Mouse (Mus musculus): ENCODE measurements around the gene Cd5. TPM values are rescaled to one million over a fixed set of nuclear protein-coding genes. Genes with fewer than 3 reads are reported as not detected.

Gene Cd5
- polyA plus RNA-seq, 1 experiment from 2014 or later = not detected

DNA sequence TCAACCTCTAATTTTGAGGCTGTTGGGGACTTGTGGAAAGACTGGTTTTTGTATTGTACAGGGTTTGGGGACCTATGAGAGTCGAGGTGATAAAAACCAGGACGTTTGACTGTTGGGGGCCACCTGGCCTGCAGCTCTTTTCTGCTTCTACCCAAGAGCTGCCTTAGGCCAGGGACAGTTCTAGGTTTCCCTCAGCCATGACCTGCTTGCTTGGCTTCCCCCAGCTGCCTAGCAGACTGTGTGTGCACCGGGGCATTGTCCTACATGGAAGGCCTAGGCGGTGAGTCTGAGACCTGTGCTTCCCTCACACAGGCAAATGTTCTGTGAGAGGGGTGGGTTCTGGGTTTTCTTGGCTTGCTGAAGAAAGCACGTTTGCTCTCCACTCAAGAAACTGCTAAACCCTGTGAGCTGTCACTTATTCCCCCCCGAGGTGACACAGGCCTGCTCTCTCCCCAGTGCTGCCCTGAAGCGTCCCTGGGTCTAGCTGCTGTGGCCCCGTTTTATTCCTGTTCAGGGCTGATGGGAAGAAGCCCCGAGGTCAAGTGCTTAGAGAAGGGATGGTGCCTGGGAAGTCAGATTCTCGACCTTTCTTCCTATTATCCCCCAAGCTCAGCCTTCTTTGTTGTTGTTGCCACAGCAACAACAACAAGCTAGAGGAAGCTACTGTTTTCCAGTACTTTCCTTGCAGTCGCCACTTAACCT, 9.8 kb upstream of the Cd5 start:
- Histone ChIP-seq H3K4me1 (ENCODE audit: control insufficient read depth, insufficient read depth, low read length) (no peaks in the 10 kb centered on the region), H3K27ac (ENCODE audit: low read length) (no peak overlapping the region), H3K36me3 (ENCODE audit: control insufficient read depth, insufficient read depth, low read length) (no peaks in the 10 kb centered on the region), H3K9me3 (ENCODE audit: control insufficient read depth, low read length) (no peaks in the 10 kb centered on the region), H3K4me2 (ENCODE audit: low read depth, low read length) (no peak overlapping the region), H3K9ac (ENCODE audit: low read depth, low read length) (no peak overlapping the region), H3K27me3 (replicated peaks; ENCODE audit: control insufficient read depth, insufficient read depth, low read length) (no peaks in the 10 kb centered on the region), H3K4me3 (ENCODE audit: low read length) (no peak overlapping the region)
- ATAC-seq = no peak
- 68% methylated on average over 11 of the region's 11 CpGs for WGBS

DNA sequence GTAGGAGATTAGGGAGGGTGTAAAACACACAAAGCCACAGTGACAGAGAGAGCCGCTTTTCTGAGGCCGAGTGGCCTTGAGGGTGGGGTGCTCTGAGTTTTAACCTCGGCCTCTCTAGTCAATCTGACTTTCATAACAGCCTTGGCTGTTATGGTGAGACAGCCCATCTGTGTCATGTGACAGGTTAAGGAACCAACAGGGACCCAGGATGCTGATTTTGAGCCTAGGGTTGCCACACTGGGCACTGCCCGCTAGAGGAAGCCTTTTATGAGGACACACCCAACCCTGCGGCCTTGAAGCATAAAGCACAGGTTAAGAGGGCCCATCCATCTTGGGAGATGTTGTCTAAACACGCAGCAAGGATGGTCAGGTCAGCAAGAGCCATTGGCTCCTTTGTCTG, 8.9 kb upstream of the Cd5 start:
- Histone ChIP-seq H3K4me2 (ENCODE audit: low read depth, low read length) (no peak overlapping the region), H3K36me3 (ENCODE audit: control insufficient read depth, insufficient read depth, low read length) (no peaks in the 10 kb centered on the region), H3K9me3 (ENCODE audit: control insufficient read depth, low read length) (no peaks in the 10 kb centered on the region), H3K27me3 (replicated peaks; ENCODE audit: control insufficient read depth, insufficient read depth, low read length) (no peaks in the 10 kb centered on the region), H3K27ac (ENCODE audit: low read length) (no peak overlapping the region), H3K4me1 (ENCODE audit: control insufficient read depth, insufficient read depth, low read length) (no peaks in the 10 kb centered on the region), H3K4me3 (ENCODE audit: low read length) (no peak overlapping the region), H3K9ac (ENCODE audit: low read depth, low read length) (no peak overlapping the region)
- WGBS = 65% methylated on average over 6 of the region's 6 CpGs
- no peak for ATAC-seq

DNA sequence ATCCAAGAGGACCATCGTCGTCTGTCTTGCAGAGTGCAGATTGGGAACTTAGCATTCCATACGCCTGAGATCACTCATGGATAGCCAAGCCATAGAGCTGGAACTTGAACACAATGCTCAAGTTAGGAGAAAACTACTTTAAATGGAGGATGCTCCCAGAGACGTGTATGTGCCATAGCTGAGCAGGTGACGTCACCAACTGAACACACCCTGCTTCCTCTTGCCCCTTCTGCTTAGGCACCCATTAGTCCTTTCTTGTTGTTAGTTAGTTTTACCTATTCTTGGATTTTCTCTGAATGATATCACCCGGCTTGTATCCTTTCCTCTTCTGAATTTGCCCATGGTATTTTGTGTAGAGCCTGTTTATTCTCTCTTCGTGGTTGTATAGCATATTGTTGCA, 8.4 kb upstream of the Cd5 start:
- no peaks in the 10 kb centered on the region for H3K36me3 ChIP-seq (ENCODE audit: control insufficient read depth, insufficient read depth, low read length)
- no peaks in the 10 kb centered on the region for H3K4me1 ChIP-seq (ENCODE audit: control insufficient read depth, insufficient read depth, low read length)

DNA sequence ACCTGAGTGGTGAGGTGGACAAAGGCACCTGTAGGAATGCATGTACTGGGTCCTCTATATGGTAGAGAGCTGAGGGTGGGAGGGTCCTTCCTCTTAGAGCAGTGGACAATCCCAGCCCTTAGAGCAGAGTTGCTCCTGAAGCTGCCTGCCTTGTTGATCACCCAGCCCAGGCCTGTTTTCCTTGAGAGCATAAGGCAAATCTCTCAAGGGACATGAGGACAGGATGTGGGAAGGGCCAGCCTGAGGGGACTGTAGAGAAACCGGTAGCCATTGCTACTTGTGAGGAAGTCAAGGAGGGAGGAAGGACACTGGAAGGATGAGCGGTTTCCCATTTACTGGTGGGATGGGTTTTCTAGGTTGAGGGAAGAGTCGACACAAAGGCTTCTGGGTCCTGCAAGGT, 3.8 kb upstream of the Cd5 start:
- WGBS = 65% methylated on average over 3 of the region's 3 CpGs
- Histone ChIP-seq H3K4me1 (ENCODE audit: control insufficient read depth, insufficient read depth, low read length) (no peaks in the 10 kb centered on the region), H3K27ac (ENCODE audit: low read length) (no peak overlapping the region), H3K9me3 (ENCODE audit: control insufficient read depth, low read length) (no peaks in the 10 kb centered on the region), H3K4me2 (ENCODE audit: low read depth, low read length) (no peak overlapping the region), H3K9ac (ENCODE audit: low read depth, low read length) (no peak overlapping the region), H3K36me3 (ENCODE audit: control insufficient read depth, insufficient read depth, low read length) (no peaks in the 10 kb centered on the region), H3K4me3 (ENCODE audit: low read length) (no peak overlapping the region), H3K27me3 (replicated peaks; ENCODE audit: control insufficient read depth, insufficient read depth, low read length) (no peaks in the 10 kb centered on the region)
- ATAC-seq = no peak

More for the DNA sequence above, 8.4 kb upstream of the Cd5 start:
- Histone ChIP-seq H3K27me3 (replicated peaks; ENCODE audit: control insufficient read depth, insufficient read depth, low read length) (no peaks in the 10 kb centered on the region), H3K27ac (ENCODE audit: low read length) (no peak overlapping the region), H3K4me2 (ENCODE audit: low read depth, low read length) (no peak overlapping the region), H3K9ac (ENCODE audit: low read depth, low read length) (no peak overlapping the region), H3K9me3 (ENCODE audit: control insufficient read depth, low read length) (no peaks in the 10 kb centered on the region), H3K4me3 (ENCODE audit: low read length) (no peak overlapping the region)
- 71% methylated on average over 7 of the region's 7 CpGs for WGBS
- ATAC-seq = no peak

DNA sequence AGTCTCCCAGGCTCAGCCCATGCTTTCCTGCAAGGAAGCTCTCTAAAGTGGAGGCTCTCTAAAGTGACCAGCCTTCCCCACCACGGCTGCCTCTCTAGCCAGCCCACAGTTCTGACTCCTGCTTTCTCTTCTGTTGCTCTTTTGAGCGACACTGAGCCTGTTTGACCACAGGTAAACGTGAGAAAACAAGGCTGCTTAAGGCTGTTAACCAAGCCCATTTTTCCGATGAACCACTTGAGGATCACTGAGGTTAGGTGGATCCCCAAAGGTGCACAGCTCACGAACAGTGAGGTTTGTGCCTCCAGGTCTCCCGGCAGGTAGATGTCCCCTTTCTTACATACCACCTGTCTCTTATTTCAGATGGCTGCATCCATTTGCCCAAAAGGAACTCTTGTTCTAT, 3.3 kb upstream of the Cd5 start:
- no peak overlapping the region for H3K4me3 ChIP-seq (ENCODE audit: low read length)
- WGBS = 78% methylated on average over 6 of the region's 6 CpGs
- no peak for ATAC-seq
- H3K36me3 ChIP-seq (ENCODE audit: control insufficient read depth, insufficient read depth, low read length) = no peaks in the 10 kb centered on the region
- no peaks in the 10 kb centered on the region for H3K4me1 ChIP-seq (ENCODE audit: control insufficient read depth, insufficient read depth, low read length)
- no peak overlapping the region for H3K27ac ChIP-seq (ENCODE audit: low read length)
- H3K4me2 ChIP-seq (ENCODE audit: low read depth, low read length) = no peak overlapping the region
- no peak overlapping the region for H3K9ac ChIP-seq (ENCODE audit: low read depth, low read length)
- H3K9me3 ChIP-seq (ENCODE audit: control insufficient read depth, low read length) = no peaks in the 10 kb centered on the region
- no peaks in the 10 kb centered on the region for H3K27me3 ChIP-seq (replicated peaks; ENCODE audit: control insufficient read depth, insufficient read depth, low read length)

DNA sequence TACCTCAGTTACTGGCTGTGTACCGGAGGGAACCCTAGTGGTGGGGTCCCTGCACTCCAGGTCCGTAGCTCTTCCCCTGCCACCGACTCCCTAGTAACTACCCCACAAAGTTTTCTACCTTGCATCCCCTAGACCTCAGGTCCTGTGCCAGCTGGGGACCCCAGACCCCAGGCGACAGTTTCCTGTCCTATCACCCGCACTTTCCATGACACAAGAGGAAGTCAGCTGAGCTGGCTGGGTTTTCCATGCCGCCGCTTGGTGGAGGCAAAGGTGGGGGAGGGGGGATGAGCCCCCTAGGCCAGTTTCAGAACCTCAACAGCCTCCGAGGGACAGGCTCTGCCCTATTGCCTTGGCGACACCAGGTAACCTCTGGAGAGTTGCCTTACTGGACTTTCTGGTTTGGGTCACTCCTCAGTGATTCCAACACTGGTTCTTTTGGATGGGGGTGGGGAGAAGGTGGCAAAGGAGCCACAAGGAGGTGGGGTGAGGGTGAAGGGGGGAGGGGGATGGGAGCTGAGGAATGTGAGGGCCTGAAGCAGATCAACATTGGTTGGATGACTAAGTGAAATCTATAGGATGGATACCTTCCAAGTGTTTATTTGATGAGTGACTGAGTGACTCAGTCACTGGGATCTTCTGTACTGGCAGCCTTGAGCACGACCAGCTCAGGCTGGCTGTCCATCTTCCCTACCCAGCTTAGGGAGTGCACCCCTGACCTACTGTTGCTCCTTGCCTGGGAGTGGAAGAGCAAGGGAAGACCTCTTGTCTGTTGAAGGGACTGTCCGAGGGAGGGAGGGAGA, 2.0 kb upstream of the Cd5 start:
- Histone ChIP-seq H3K4me1 (ENCODE audit: control insufficient read depth, insufficient read depth, low read length) (no peaks in the 10 kb centered on the region), H3K9me3 (ENCODE audit: control insufficient read depth, low read length) (no peaks in the 10 kb centered on the region), H3K27me3 (replicated peaks; ENCODE audit: control insufficient read depth, insufficient read depth, low read length) (no peaks in the 10 kb centered on the region), H3K9ac (ENCODE audit: low read depth, low read length) (no peak overlapping the region), H3K4me2 (ENCODE audit: low read depth, low read length) (no peak overlapping the region), H3K36me3 (ENCODE audit: control insufficient read depth, insufficient read depth, low read length) (no peaks in the 10 kb centered on the region), H3K4me3 (ENCODE audit: low read length) (no peak overlapping the region), H3K27ac (ENCODE audit: low read length) (no peak overlapping the region)
- no peak for ATAC-seq
- 34% methylated on average over 11 of the region's 11 CpGs for WGBS

DNA sequence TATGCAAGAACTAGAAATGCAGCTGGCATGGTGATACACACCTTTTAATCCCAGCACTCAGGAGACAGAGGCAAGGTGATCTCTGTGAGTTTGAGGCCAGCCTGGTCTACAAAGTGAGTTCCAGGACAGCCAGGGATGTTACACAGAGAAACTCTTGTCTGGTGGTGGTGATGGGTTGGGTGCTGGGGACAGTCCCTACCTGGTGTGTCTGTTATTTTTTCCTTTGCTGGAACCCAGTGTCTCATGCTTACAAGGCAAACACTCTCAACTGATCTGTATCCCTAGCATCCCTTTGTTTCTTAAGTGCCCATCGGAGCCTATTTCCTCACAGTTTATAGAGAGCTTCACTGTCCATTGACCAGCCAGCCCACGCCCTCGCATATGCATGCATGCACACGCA, 1.1 kb upstream of the Cd5 start:
- Histone ChIP-seq H3K4me1 (ENCODE audit: control insufficient read depth, insufficient read depth, low read length) (no peaks in the 10 kb centered on the region), H3K9me3 (ENCODE audit: control insufficient read depth, low read length) (no peaks in the 10 kb centered on the region), H3K9ac (ENCODE audit: low read depth, low read length) (no peak overlapping the region), H3K27me3 (replicated peaks; ENCODE audit: control insufficient read depth, insufficient read depth, low read length) (no peaks in the 10 kb centered on the region), H3K36me3 (ENCODE audit: control insufficient read depth, insufficient read depth, low read length) (no peaks in the 10 kb centered on the region), H3K27ac (ENCODE audit: low read length) (no peak overlapping the region), H3K4me3 (ENCODE audit: low read length) (no peak overlapping the region), H3K4me2 (ENCODE audit: low read depth, low read length) (no peak overlapping the region)
- no peak for ATAC-seq
- 95% methylated on average over 4 of the region's 4 CpGs for WGBS

DNA sequence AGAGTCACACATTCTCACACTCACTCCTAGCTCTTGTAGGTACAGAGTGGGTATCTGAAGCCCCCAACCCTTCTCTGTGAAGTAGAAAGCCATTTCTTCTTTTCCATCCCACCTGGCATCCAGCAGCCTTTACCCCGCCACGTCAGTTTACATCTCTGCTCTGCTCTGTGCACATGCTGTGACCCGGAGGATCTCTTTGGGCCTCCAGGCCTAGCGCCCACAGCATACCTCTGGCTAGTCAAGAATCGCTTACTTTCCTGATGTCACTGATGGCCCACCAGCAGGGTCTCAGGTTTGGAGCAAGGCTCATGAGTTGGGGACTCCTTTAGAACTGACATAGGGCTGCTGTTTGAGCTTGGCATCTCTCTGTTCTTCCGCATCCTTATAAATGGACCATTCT, 764 bp downstream of the Cd5 start:
- Histone ChIP-seq H3K27ac (ENCODE audit: low read length) (no peak overlapping the region), H3K9me3 (ENCODE audit: control insufficient read depth, low read length) (no peaks in the 10 kb centered on the region), H3K36me3 (ENCODE audit: control insufficient read depth, insufficient read depth, low read length) (no peaks in the 10 kb centered on the region), H3K4me3 (ENCODE audit: low read length) (no peak overlapping the region), H3K4me2 (ENCODE audit: low read depth, low read length) (no peak overlapping the region), H3K9ac (ENCODE audit: low read depth, low read length) (no peak overlapping the region), H3K27me3 (replicated peaks; ENCODE audit: control insufficient read depth, insufficient read depth, low read length) (no peaks in the 10 kb centered on the region), H3K4me1 (ENCODE audit: control insufficient read depth, insufficient read depth, low read length) (no peaks in the 10 kb centered on the region)
- WGBS = 84% methylated on average over 6 of the region's 6 CpGs
- no peak for ATAC-seq

DNA sequence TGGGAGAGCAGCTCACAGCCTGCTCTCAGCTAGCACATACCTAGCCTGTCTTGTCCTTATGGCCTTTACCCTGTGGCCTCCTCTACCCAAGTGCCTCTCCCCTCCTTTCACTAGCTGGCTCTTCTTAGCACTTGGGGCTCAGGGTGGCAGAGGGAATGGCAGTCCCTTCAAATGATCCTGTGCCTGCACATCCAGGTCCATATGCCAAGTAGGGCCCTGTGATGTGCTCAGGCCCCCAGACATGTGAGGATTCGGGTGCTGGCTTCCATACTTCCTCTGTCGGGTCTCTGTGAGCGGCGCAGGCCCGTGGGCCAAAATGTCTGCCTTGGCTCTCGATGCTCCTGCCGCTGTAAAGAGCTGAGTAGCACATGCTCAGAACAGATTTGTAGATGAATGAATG, 2.9 kb downstream of the Cd5 start:
- H3K9ac ChIP-seq (ENCODE audit: low read depth, low read length) = no peak overlapping the region
- no peaks in the 10 kb centered on the region for H3K9me3 ChIP-seq (ENCODE audit: control insufficient read depth, low read length)
- no peak for ATAC-seq
- no peak overlapping the region for H3K27ac ChIP-seq (ENCODE audit: low read length)
- no peak overlapping the region for H3K4me2 ChIP-seq (ENCODE audit: low read depth, low read length)
- H3K4me3 ChIP-seq (ENCODE audit: low read length) = no peak overlapping the region
- WGBS = 96% methylated on average over 7 of the region's 7 CpGs
- H3K4me1 ChIP-seq (ENCODE audit: control insufficient read depth, insufficient read depth, low read length) = no peaks in the 10 kb centered on the region
- H3K36me3 ChIP-seq (ENCODE audit: control insufficient read depth, insufficient read depth, low read length) = no peaks in the 10 kb centered on the region
- no peaks in the 10 kb centered on the region for H3K27me3 ChIP-seq (replicated peaks; ENCODE audit: control insufficient read depth, insufficient read depth, low read length)
